Mouse (Mus musculus) bone marrow macrophage, adult 2 months (primary cell): ENCODE measurements around the gene Slc24a3.

ENCODE experiments used
- CTCF ChIP-seq: IDR thresholded peaks from 2 replicates; pipeline ENCODE4 v1.5.1; 2012; ENCODE audit warnings: low read depth, mild to moderate bottlenecking, low read length, moderate library complexity
- POLR2A ChIP-seq: IDR thresholded peaks from 2 replicates; pipeline ENCODE4 v1.6.1; 2012; ENCODE audit warnings: mild to moderate bottlenecking, low read depth, low read length, borderline replicate concordance

- TF ChIP-seq CTCF (no peak), POLR2A (no peak)
These were observed 229.0 kb downstream of the Slc24a3 start for GRCm38 (mm10) chr2:145396579-145396978.
